Mouse (Mus musculus) c-Kit-positive CD71-positive TER-119-positive erythroid progenitor cells, embryonic 14.5 days (primary cell): ENCODE results near the gene Shisa8.

ENCODE experiments used
- DNase-seq: peaks from one replicate; pipeline ENCODE4 v3.0.0-alpha.2; 2013; ENCODE audit warnings: low spot score

Gene Shisa8

DNA sequence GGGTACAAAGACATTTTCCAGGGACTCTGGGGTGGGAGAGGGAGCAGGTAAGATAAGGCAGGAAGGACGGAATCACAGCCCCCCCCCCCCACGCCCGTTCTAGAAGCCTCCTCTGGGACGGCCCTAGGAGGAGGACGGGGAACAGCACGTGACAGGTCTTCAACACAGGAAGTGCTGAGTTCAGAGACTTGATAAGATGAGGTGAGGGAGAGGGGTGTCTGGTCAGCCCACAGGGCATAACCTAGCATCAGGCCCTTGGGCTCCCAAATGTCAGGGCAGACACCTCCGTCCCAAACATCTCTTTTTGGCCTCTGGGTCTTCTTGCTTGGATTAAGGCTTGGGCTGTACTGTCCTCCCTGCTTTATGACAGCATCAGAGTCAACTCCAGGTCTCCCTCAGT lies 10.6 kb upstream of the Shisa8 start:
- no peak for DNase-seq

DNA sequence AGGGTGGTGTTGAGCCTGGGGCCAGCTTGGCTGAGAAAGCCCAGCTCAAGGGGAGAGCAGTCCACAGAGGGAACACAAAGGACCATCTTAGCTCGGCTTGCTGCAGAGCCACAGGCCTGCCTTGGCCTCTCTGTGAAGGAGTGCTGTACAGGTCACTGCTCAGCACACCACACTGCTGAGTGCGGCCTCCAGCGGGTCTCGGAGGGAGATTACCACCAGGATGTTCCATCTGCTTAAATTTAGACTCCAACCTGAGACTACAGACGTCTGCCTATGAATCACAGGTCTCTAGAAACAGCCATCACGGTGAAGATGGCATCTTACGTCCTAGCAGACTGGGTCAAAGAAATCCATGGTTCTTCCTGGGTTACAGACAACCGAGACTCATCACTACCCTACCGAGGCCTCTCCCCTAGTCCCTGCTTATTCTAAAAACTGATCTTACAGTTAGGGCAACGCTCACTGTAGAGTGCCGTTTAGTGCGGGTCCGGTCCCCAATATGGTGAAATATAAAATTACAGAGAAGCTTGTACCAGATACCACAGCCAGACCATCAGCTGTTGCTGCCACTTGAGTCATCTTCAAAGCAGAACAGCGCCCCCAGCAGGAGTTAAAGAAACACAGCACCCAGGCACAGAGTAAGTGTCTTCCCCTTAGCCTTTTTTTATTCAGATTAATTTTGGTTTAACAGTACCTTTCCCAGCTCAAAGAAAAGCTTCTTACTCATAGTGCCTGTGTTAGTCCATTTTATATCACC lies 8.7 kb upstream of the Shisa8 start:
- DNase-seq: no peak

DNA sequence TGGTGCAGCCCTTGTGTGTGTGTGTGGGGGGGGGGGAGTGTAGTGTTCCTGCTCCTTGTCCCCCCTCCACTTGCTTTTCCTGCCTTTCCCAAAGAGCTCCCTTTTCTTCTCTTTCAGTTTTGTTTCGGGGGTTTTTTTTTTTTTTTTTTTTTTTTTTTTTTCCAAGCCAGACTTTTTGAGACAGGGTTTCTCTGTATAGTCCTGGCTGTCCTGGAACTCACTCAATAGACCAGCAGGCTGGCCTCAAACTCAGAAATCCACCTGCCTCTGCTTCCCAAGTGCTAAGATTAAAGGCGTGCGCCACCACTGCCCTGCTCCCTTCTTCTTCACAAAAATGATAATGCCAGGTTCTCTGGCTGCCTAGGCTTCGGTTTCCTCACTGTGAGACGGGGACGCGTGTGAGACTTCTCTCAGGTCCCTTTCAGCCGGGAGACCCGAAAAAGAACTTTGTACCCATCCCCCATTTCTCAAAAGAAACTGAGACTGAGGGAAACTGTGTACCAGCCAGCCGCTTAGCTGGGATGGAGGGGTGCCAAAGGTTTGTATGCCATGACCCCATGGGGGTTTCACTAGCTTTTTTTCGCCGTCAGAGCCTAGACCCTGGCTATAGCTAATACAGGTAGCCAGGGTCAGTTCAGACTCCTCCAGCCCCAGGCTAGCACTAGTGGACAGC lies 7.5 kb upstream of the Shisa8 start:
- DNase-seq: no peak

DNA sequence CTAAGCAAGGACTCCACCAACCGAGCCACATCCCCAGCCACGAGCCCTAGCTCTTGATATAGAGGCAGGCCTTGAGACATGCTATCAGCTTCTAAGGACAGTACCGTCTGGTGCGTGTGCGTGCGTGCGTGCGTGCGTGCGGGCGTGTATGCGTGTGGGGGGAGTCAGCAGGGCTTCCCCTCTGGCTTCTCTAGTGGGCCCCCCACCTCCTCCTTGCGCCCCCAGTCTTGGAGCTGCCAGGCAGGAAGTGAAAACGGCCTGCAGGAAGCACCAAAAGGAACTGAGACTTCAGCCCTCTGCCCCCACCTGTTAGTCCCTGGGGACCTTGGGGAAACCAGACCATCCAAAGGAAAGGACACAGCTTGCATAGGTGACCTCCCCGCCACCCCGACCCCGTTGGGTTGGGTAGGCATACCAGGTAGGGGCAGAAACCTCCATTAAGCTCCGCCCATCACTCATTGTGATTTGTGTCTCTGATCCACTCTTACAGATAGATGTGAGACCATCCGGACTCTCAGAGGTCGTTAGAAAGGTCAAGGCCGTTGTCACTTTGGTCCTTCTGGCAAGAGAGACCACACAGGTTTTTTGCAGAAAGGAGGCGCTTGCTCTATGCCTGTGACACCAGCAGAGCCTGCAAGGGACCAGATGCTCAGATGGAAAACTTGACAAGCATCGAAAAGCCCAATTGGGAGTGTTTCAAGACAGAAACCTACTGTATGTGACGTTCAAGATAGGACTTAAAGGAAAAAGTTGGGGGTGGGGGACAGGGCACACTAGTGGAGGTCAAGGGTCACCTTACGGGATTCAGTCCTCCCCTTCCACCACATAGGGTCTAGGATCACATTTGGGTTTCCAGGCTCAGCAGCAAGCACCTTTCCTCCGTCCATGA lies 6.4 kb upstream of the Shisa8 start:
- DNase-seq: no peak

DNA sequence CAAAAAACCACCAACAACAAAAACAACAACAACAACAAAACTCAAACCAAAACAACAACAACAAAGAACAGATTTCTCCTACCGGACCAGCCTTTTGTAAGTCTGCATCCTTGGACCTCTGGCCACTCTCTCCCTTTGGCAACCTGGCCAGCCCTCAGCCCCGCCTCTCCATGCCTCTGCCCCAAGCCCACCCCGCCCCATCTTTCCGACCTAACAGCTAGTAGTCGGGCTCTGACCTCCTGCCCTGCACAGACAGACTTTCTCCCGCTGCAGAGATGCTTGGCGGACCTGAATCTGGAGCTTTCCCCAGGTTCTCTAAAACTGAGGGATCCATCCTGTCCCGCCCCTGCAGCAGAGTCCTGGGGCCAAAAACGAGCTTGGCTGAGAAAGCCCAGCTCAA lies 5.4 kb upstream of the Shisa8 start:
- DNase-seq: no peak

DNA sequence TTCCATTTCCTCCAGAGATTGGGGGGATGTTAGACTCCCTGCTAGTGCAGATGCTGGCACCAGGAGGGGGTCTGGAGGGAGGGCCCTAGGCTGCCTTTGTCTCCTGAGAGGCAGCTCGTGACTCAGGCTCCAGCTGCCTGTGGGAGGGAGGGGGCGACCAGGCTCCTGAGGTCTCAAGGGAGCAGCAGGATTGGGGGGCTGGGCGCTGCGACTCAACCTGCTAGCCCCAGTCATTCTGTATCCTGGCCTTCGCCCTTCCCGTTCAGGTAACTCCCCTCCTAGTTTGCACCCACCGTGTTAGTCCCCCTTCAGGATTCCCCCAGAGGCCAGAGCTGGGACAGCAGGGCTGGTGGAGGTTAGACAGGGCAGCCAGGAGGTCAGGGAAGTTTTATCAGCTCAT lies 4.4 kb upstream of the Shisa8 start:
- no peak for DNase-seq

DNA sequence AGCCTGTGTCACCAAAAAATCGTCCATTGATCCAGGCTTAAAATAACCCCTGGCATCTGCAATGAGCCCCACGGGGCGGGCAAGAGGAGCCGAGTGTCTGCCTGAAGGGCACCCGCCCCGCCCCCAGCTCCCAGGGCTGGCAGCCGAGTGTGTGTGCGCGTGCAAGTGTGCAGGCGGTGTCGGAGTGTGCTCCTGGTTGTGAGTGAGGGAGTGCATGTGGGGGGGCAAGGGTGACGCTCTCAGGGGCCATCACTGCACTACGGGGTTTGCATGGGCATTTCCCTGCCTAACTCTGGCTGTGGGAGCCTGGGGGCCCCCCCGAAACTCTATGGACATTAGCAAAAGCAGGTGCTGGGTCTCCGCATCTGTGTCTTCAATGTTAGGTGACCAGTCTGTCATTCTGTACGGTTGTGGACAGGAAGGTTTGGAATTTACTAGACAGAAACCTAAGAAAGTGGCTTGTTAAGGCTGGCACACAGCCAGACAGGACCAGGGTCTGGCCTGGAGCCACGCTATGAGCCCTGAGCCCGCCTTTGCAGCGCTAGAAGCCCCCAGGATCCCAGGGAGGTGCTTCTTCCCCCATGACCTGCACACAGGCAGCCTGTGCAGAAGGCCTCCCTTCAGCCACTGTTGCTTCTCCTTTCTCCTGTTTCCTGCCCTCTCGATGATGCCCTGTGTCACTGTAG lies 3.7 kb upstream of the Shisa8 start:
- DNase-seq: no peak

DNA sequence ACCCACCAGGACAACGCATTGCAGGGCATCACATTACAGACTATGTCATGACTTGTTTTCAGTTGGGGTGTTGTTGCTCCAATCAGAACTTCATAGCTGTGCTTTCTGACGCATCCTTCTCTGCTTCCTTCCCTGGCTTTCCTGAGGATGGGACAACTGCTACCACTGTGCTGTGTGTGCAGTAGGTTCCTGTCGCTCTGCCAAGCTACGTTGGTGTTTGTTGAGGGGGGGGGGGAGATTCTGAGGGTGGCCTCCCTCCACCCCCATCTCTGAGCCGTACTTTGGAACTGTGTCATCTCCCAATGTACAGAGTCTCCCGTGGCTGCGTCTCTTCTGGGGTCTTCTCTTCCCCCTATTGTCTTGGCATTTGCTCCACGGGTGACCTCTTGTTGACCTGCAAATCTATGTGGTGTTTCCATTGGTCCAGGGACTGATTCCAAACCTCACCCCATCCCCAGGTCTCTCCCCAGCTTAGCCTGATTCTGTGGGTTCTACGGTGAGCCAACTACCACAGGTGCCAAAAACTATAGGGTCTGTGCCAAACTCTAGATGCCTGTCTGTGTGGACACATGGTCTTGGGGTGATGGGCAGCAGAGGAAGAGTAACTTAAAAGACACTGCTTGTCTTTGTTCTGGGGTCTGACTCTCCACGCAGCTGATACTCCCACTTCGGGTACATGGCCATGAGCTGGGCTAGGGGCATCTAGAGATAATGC lies 2.9 kb upstream of the Shisa8 start:
- no peak for DNase-seq

DNA sequence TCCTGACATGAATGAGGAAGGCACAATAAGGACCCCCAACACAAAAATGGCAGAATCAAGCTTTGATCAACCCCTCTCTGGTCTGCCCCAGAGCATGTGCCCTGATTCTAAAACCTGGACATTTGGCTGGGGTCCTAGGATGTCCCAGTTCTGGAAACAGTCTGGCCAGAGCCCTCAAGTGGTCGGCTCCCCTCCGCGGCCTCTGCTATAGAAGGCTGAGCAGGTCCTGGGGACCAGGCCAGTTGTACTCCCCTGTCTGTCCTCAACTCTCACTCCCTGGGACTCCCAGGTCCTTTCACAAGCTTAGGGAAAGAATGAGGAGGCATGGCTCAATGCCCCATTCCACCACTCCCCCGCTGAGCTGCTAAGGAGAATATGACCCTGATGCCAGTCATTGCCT lies 607 bp upstream of the Shisa8 start:
- no peak for DNase-seq

DNA sequence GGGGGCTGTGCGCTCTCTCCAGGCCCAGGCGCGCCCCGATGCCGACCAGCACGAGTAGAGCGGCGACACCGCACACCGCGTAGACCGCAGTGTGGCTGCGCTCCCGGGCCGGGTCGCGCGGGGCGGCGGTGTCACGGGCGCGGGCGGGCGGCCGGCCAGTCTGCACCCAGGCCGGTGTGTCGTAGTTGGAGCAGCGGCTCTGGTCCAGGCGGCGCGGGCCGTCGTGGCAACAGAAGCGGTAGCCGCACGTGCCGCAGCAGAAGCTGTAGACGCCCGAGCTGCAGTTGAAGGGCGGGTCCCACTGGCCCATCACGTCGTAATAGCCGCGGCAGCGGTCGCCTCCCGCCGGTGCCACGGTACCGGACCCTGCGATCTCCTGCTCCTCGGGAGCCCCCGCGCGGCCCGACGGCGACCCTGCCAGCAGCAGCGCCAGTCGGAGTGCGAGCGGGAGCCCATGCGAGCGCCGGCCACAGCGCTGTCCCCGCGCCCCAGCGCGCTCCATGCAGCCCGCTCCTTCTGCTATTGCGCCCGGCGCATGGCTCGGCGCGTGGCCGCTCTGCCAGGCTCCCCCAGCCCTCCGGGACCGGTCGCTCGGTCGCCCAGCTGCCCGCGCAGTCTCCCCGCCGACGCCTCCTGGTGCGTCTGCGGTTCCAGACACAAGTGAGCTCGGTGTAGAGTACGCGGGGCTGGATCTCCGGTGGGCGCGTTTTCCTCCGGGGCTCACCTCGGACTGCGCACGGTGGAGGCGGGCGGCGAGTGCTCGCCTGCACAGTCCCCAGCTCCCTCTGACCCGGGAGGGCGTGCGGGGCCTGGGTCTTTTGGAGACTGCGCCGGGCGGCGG lies 484 bp downstream of the Shisa8 start:
- DNase-seq: no peak

DNA sequence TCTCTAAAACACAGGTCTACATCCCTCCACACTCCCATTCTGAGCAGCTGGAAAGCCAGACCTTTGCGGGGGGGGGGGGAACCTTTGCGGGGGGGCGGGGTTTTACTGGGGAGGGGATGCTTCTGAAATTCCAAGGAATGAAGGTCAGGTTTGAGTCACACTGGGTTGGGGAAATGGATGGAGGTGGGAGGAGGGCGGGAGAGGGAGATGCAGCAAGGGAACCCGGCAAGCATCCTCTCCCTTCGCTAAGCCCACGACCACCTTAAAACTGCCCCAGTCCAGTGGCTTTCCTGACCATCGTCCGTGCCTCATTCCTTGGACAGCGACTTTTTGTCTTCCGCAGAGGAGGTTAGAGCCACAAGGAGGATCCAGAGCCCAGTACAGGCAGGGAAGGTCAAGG lies 1.3 kb downstream of the Shisa8 start:
- DNase-seq: no peak

DNA sequence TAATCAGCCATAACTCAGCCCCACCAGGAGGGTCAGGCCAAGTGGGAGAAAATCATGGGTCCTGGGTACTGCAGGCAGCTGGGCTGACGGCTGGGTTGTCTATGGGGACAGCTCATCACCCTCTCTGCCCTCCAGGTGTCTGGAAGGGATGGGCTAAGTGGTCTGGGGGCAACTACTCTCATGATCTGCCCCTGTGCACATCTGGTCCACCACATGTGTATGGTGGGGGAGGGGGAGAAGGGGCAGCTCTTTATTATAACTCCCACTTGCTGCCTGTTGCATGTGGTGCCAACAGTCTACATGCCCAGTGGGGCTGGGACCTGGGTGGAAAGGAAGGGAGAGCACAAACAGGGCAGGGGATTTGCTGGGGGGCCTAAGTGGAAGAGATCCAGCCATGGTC lies 1.8 kb downstream of the Shisa8 start:
- no peak for DNase-seq

DNA sequence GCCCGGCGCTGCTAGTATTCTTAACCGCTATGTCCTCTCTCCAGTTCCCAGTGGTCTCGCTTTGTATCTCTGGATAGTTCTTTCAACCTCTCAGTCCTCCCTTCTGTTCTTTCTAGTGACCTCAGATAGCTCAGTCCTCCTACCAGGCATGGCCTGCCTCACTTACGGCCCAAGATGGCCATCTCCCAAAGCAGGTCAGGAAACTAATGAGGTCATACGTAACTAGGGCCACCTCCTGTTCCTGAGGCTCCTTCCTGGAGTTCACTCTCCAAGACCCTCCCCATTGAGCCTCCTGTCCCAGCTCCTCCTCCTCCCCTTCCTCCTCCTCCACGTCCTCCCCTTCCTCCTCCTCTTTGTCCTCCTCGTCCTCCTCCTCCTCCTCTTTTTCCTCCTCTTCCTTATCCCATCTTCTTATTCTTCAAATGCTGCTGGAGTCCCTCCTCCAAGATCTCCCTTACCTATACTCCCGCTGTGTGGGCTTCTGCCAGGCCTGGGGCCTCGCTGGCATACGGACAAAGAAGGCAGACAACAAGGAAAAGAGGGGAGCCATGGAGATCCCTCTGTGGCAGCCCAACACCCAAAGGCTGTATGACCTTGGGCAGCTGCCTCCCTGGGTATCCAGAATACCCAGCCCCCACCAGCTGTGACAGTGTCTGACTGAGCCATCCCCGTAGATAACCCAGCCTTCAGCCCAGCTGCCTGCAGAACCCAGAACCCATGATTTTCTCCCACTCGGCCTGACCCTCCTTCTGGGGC lies 3.1 kb downstream of the Shisa8 start:
- no peak for DNase-seq

DNA sequence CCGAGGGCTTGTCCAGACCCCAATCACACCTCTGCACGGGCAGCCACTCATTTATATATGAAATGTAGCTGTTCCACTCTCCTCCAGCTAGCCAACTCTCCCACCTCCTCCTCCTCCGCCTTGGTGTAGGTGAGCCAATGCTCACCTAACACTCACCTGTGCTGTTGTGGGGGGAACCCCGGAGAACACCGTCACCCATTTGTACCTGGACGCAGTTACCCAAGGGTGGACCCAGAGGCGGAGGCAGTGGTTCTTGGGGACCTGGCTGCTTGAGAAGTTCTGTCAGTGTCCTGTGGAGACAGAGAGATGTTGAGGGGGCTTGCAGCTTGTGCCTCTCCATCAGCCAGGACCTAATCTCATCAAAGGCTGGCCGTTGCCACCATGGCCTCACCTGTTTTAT lies 4.3 kb downstream of the Shisa8 start:
- no peak for DNase-seq

DNA sequence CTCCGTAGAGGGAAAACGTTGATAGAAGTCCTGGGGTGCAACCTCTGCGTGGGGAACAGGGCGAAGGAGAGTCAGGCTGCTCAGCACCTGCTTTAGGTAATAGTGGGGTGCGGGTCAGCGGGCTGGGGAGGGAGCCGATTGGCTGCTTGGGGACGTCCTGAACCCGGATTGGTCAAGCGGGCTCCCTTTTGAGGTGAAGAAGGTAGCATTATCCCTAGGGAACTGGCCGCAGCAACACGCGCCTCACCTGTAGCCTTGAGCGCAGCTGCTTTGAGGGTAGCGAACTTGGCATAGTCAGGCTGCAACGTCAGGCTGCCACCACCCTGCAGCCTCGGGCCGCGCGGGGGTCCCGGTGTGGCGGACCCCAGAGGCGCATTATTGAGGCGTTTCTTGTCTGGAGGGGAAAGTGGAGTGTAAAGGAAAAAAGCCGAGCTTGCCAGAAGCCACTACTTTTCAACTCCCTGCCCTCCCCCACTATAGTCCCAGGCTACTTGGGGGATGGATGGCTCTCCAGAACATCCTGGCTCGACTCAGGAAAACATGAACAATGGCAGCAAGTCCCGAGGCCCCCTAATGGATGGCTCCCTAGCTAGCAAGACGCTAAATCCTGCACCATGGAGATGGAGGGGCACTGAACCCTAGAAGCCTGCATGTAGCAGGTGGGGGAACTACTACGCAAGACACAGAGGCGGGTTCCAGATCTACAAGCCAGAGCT lies 5.0 kb downstream of the Shisa8 start:
- no peak for DNase-seq

DNA sequence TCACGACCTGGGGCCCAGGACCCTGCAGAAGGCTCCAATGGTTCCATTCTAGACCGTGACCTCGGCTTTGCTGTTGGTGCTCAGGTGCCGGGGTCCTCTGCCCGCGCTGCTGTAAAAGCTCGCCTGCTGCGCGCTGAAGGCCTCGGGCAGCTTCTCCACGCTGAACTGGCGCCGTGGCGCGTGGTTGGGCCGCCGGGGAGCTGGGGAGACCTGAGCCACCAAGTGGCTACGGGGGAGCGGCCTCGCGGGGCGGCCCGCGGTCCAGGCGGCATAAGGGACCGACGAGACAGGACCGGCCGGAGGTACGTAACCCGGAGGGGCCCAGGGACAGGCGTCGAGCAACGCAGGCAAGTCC lies 5.5 kb downstream of the Shisa8 start:
- no peak for DNase-seq

DNA sequence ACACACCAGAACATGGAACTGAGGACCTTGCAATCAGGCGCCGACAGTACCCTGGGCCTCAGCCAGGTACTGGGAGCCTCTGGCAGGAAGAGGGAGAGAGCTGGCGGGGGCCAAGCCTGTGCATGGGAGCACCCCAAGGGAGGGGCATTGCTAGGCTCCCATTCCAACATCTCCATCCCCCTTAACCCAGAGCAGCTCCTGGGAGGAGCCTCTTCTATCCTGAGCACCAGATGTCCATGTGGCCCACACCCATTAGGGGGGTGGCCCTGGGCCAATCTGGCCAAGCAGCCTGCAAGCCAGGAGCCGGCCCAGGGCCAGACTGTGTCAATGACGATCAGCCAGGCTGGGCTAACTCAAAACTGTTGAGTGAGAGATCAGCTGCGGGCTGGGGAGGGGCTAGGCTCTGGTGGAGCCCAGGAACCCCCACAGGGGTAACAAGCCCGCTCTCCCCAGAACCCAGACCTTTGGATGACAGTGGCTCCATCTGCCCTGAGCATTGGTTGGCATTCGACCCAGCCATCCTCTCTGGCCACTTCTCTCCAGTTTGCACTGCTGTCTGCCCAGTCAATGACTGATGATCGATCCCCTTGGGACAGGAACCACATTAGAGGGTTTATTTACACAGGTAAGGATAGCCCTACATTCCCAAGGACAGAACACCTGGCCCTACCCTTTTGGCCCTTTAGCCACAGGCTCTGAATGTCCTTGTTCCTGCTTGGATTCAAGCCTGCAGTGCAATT lies 6.1 kb downstream of the Shisa8 start:
- DNase-seq: no peak

DNA sequence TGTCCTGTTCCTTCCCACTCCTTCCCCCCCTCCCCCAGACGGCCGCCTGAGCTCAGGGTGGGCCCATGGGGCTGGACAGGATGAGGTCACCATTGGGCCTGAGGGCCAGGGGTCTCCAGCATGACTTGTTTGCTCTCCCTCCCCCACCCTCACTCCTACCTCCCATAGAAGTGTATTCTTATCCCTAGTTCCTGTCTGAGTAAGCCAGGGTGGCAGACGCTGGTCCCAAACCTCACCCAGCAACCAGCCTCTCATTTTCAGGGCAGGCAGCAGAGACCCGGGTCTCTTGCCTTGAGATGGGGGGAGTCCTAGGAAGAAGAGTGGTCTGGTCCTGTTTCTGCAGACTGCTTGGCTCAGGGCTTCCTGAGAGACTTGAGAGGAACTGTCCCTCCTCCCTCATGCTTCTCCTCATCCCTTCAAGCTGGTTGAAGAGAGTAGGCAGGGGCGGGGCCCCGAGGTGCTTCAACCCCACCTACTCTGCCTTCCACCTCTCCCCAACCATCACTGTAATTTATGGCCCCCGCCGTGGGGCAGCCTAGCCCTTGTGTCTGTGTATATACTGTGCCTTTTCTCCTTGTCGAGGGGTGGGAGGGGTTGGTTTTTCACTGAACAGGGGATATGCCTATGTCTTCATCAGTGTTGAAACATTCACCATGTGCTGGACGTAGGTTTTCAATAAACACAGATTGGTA lies 7.8 kb downstream of the Shisa8 start:
- DNase-seq: no peak
